Mouse (Mus musculus) myocyte (in vitro differentiated cells): Measurements from ENCODE around the gene Asb17.

Experiments
- MAX ChIP-seq: IDR thresholded peaks from one replicate; pipeline ENCODE4 v1.6.1; 2011; ENCODE audit warnings: low read depth, mild to moderate bottlenecking, control low read depth
- MYOG ChIP-seq, 3 experiments: IDR thresholded peaks; one replicate each; pipeline ENCODE4 v1.6.1; 2011; ENCODE audit warnings: control low read depth in 2 of 3, low read depth in 2 of 3, mild to moderate bottlenecking in 2 of 3; ENCODE audit not compliant: insufficient read length in 2 of 3, control insufficient read depth in 1 of 3, insufficient read depth in 1 of 3
- POLR2A ChIP-seq: IDR thresholded peaks from one replicate; pipeline ENCODE4 v1.6.1; 2011; ENCODE audit warnings: low read depth, mild to moderate bottlenecking, control low read depth, moderate library complexity; ENCODE audit not compliant: insufficient read length
- USF1 ChIP-seq: IDR thresholded peaks from one replicate; pipeline ENCODE4 v1.6.1; 2011; ENCODE audit warnings: low read depth, mild to moderate bottlenecking, control low read depth, moderate library complexity

DNA sequence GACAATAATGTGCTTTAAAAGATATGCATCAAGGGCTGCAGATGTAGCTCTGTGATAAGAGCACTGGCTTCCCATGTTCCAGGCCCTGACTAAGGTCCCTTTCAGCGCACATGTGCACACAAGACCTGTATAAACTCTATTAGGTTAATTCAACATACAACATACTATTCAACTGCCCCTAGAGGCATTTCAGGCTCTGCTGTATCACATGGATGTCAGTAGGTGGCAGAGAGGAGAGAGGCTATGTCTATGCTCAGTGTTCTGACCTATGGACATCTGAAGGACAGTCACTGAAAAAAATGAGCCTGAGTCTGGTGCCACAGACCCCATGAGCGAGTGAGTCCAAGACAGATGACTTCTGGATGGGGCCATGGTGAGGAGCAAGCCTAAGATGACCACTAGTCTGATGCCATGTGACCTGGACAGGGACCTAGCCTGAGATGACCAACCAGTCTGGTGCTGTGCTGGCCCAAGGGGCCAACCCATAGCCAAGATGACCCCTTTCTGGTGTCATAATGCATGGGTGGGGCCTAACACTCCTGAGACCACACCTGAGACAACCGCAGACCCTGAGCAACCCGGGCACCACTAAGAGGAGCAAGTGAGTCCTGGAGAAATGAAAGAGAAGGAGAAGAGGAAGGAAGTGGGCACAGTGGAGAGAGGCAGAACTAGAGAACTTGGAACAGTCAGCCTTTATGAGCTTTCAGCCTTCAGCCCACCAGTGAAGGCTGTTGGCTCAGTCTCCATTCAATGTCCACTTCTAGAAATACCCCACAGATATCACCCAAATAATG is 20.8 kb downstream of the Asb17 start:
- TF ChIP-seq MAX (no peak), POLR2A (no peak), MYOG (IDR thresholded peaks at IDR 0.05; ENCODE audit: control insufficient read depth in 1 of 3, insufficient read depth in 1 of 3, insufficient read length in 2 of 3, low read depth in 2 of 3) (no peak), USF1 (no peak)
